Mouse (Mus musculus) ES-Bruce4 (cell line): ENCODE data around the gene Ntan1. TPM values are rescaled to one million over a fixed set of nuclear protein-coding genes. Genes with fewer than 3 reads are reported as not detected.

ENCODE experiments used
- H3K27ac ChIP-seq: 2 replicates; pipeline ENCODE4 v1.5.1; 2012; ENCODE audit warnings: low read length, inconsistent platforms; ENCODE audit not compliant: insufficient read depth
- H3K27me3 ChIP-seq: 2 replicates; pipeline ENCODE4 v1.6.1; 2012; ENCODE audit warnings: mild to moderate bottlenecking, low read length, inconsistent platforms; ENCODE audit not compliant: control insufficient read depth, poor library complexity, insufficient read depth, severe bottlenecking
- H3K36me3 ChIP-seq: 2 replicates; pipeline ENCODE4 v1.6.1; 2012; ENCODE audit warnings: inconsistent platforms, mild to moderate bottlenecking, low read length, moderate library complexity; ENCODE audit not compliant: control insufficient read depth, poor library complexity, insufficient read depth, severe bottlenecking
- H3K4me1 ChIP-seq: one replicate; pipeline ENCODE4 v1.8.1; 2011; ENCODE audit warnings: low read length; ENCODE audit not compliant: control insufficient read depth, insufficient read depth
- H3K4me3 ChIP-seq: 2 replicates; pipeline ENCODE4 v1.5.1; 2011; ENCODE audit warnings: low read depth, mild to moderate bottlenecking, low read length
- H3K9ac ChIP-seq: 2 replicates; pipeline ENCODE4 v1.6.1; 2012; ENCODE audit warnings: low read depth, mild to moderate bottlenecking, inconsistent platforms; ENCODE audit not compliant: poor library complexity, severe bottlenecking
- H3K9me3 ChIP-seq: replicated peaks from 2 replicates; pipeline ENCODE4 v1.6.1; 2012; ENCODE audit warnings: mild to moderate bottlenecking, low read length, inconsistent platforms; ENCODE audit not compliant: control insufficient read depth, poor library complexity, insufficient read depth, severe bottlenecking
- CTCF ChIP-seq: IDR thresholded peaks from one replicate; pipeline ENCODE4 v1.8.1; 2011; ENCODE audit warnings: low read depth, low read length
- EP300 ChIP-seq: IDR thresholded peaks from 2 replicates; pipeline ENCODE4 v1.6.1; 2011; ENCODE audit warnings: low read depth, low read length; ENCODE audit not compliant: insufficient read depth
- POLR2A ChIP-seq: IDR thresholded peaks from one replicate; pipeline ENCODE4 v1.8.1; 2011; ENCODE audit warnings: low read length; ENCODE audit not compliant: insufficient read depth
- polyA plus RNA-seq: library from polyadenylated mRNA; stranded (reverse); fragments of >200 nt; gene quantifications from 2 replicates; pipeline ENCODE4 v1.2.4, GENCODE M21; 2011; ENCODE audit warnings: low read depth; ENCODE audit not compliant: missing spikeins, insufficient read depth, insufficient read length

The Ntan1 gene
- polyA plus RNA-seq, 1 experiment, result 57.6 TPM

DNA sequence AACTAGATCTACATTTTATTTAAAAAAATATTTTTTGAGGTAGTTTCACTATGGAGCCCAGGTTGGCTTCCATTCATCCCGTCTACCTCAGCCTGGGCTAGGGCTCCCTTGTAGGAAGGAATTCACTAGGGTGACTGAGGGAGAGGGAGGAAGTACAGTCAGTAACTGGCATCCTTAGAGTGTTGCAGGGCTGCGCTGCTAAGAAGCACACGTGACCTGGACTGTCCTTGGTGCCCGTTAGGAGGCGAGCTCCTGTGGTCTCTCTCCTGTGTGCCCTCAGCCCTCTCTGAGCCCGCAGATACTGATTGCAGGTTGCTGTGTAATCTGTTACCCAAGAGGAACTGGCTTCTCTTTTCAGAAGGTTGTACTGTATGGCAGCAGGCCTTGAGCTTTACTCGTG lies 10.2 kb upstream of the Ntan1 start:
- H3K9ac ChIP-seq, result no peak overlapping the region
- H3K27ac ChIP-seq, result no peak overlapping the region
- no peaks in the 10 kb centered on the region for H3K9me3 ChIP-seq
- no peak overlapping the region for H3K4me3 ChIP-seq
- H3K4me1 ChIP-seq, result no peaks in the 10 kb centered on the region
- TF ChIP-seq POLR2A, result no peak
- H3K36me3 ChIP-seq, result peaks cover 81% of the 10 kb centered on the region
- H3K27me3 ChIP-seq, result no peaks in the 10 kb centered on the region

DNA sequence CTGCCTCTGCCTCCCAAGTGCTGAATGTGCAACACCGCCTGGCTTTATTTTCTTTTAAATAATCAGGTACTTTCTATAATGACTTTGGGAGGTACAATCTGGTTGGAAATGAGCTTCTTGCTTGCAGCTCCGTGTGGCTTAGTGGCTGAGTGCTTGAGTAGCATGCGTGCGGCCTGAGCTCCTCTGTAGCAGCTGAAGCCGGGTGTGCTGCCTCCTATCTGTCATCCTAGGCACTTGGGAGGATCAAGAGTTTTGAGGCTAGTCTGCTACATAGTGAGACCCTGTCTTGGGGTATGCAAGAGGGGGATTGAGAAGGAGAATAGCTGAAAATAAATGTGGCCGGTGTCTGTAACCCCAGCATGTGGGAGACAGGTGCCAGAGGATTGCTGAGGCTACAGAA lies 6.5 kb upstream of the Ntan1 start:
- no peak overlapping the region for H3K27ac ChIP-seq
- no peaks in the 10 kb centered on the region for H3K27me3 ChIP-seq
- H3K9me3 ChIP-seq, result no peaks in the 10 kb centered on the region
- H3K36me3 ChIP-seq, result peaks cover 61% of the 10 kb centered on the region
- H3K9ac ChIP-seq, result no peak overlapping the region
- TF ChIP-seq EP300 (no peak), CTCF (no peak), POLR2A (no peak)
- no peak overlapping the region for H3K4me3 ChIP-seq
- H3K4me1 ChIP-seq, result no peaks in the 10 kb centered on the region

DNA sequence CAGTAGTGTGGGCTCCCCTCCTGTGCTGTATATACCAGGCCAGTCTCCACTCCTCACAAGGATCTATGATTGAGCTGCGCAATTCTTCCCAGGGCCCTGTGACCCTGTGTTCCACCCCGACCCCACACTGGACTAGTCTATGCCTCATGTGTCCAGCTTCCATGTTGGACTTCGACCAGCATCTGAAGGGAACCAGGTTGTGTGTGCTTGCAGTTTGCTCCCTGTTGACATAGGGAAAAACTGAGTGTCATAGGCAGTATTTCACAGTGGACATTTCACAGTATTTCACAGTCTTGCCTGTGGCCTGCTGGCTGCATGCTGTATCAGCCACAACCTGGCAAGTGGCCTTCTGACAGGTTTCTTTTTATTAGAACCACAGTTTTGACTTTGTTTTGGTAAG lies 5.4 kb upstream of the Ntan1 start:
- no peak overlapping the region for H3K4me3 ChIP-seq
- no peaks in the 10 kb centered on the region for H3K4me1 ChIP-seq
- H3K27ac ChIP-seq, result no peak overlapping the region
- peaks cover 56% of the 10 kb centered on the region for H3K36me3 ChIP-seq
- H3K9me3 ChIP-seq, result no peaks in the 10 kb centered on the region
- no peak overlapping the region for H3K9ac ChIP-seq
- TF ChIP-seq CTCF (no peak), POLR2A (no peak), EP300 (no peak)
- H3K27me3 ChIP-seq, result no peaks in the 10 kb centered on the region

DNA sequence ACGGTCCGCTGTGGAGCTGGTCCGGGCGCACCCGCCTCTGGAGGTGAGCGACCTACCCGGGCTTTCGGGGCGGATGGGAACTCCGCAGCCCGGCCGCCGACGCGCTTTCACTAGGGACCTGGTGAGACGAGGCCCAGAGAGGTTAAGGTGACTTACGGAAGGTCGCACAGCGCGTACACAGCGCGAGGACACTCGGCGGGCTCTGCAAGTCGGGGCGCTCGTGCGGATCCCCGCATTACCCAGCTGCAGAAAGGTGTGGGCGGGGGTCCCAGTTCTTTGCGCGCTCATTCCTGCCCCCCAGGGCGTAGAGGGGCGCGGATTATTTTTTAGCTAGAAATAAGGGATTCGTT lies 724 bp downstream of the Ntan1 start:
- Histone ChIP-seq H3K27ac (no peak overlapping the region), H3K9ac (peak overlapping the region; percentile 70), H3K36me3 (peaks cover 4% of the 10 kb centered on the region), H3K4me1 (no peaks in the 10 kb centered on the region), H3K4me3 (peak overlapping the region; percentile 83), H3K9me3 (no peaks in the 10 kb centered on the region), H3K27me3 (no peaks in the 10 kb centered on the region)
- TF ChIP-seq CTCF (no peak), EP300 (no peak), POLR2A (no peak)

DNA sequence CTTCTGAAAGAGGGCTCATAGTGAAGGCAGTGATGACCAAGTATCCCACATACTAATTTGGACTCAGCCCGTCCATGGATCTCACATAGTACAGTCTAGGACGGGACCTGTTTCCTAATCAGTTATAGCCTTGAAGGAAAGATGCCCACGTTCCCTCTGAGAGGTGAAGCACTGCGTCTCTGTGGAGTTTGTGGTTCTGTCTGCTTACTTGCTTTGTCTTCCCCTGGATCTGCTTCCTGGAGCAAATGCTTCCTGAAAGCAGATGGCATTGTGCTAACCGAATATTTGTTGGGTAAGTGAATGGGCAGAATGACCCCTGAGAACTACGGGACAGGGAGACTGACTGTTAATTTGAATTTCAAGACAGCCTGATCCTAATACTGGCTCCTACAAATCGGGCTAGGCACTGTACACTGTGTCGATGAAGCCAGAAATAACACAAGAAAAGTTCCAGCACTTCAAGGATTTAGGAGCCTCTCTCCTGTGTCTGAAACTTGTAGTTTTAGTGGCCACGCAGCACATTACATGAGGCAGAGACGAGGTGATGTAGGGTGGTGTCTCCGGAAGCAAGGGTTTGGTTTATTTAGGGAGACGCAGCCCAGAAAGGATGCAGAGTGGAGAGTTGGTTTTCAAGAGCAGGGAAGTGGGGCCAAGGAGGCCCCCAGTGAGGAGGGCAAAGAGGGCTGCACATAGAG lies 1.3 kb downstream of the Ntan1 start:
- no peak for TF ChIP-seq POLR2A
- no peak for TF ChIP-seq CTCF
- H3K9me3 ChIP-seq, result no peaks in the 10 kb centered on the region
- H3K9ac ChIP-seq, result peak overlapping the region; percentile 70
- H3K27ac ChIP-seq, result no peak overlapping the region
- peak overlapping the region; percentile 83 for H3K4me3 ChIP-seq
- no peaks in the 10 kb centered on the region for H3K27me3 ChIP-seq
- H3K36me3 ChIP-seq, result no peaks in the 10 kb centered on the region; the same call in 1 of the 2 replicates
- H3K4me1 ChIP-seq, result no peaks in the 10 kb centered on the region

DNA sequence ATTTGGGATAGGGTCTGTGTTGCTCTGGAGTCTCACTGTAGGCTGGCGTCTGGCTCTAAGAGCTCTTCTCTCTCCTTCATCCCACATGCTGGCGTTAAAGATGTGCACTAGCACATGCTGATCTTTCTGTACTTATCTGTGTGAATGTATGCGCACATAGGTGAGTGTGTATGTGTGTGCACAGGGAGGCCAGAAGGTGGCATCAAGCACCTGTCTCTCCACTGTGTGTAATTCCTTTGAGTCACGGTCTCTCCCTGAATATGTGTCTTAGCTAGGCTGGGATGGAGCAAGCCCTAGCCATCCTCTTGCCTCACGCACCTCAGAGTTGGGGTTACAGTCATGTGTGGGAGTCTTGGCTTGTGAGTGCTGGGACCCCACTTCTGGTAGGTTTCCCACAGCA lies 2.1 kb downstream of the Ntan1 start:
- no peaks in the 10 kb centered on the region for H3K4me1 ChIP-seq
- H3K9me3 ChIP-seq, result no peaks in the 10 kb centered on the region
- H3K4me3 ChIP-seq, result no peak overlapping the region
- no peak overlapping the region for H3K27ac ChIP-seq
- no peak overlapping the region for H3K9ac ChIP-seq
- no peaks in the 10 kb centered on the region for H3K27me3 ChIP-seq
- no peaks in the 10 kb centered on the region for H3K36me3 ChIP-seq
- peak; percentile 27 for TF ChIP-seq CTCF
- no peak for TF ChIP-seq POLR2A
